Mouse (Mus musculus) B cell, adult 67 days (primary cell): Measurements from ENCODE around the gene Vwa3a. TPM values are rescaled to one million over a fixed set of nuclear protein-coding genes. Genes with fewer than 3 reads are reported as not detected.

ENCODE experiments used
- total RNA-seq, 2 experiments: library from RNA; stranded (reverse); gene quantifications; 4 replicates each; pipeline ENCODE4 v1.2.4; 2023

Gene Vwa3a
- not detected for total RNA-seq

DNA sequence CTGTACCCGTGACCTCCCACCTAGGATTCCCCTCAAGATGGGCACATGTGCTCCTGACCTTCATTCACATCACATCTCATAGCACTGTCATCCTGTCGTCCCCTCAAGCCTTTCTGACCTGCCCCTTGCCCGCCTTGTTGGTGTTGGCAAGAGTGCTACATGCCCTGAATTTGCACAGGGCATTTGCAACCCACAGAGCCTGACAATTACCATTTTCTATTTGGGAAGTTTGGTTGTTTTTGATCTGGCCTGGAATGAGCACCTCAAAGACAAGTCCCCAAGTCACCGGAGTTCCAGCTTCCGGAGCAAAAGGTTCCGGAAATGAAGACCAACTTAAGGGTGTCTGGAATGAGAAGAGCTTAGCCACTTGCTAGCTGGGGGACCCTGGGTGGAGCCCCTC, at the start of gene Vwa3a:
Gene Vwa3a (plus strand): TSS at position 301 of the 400 bp plus-strand sequence.

DNA sequence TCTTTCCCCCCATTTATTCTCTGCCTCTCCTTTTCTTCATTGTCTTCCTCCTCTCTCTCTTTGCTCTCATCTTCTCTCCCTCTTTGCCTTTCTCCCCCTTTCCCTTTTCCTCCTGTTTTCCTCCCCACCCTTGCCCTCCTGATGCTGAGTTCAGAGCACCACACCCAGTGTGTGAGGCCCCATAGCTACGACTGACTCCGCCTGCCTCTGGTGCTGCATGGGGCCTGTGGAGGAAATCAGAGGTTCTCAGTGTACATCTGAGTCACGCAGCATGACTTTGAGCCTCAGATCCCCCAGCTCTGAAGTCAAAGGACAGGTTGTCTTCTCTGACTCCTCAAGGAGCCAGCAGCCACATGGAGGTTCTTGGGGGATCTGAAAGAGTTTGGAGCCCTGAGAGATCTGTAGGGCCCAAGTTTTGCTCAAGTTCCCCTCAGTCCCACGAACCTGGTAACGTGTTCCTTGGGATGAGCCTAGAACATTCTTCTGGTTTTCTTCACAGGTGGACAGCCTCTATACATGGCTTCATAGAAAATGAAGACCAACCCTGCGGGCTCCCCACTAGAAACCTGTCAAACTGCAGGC, 72.8 kb downstream of the Vwa3a start, which contains the start of gene Gm5737:
Gene Gm5737 (plus strand): TSS at position 532 of the 582 bp plus-strand sequence.

DNA sequence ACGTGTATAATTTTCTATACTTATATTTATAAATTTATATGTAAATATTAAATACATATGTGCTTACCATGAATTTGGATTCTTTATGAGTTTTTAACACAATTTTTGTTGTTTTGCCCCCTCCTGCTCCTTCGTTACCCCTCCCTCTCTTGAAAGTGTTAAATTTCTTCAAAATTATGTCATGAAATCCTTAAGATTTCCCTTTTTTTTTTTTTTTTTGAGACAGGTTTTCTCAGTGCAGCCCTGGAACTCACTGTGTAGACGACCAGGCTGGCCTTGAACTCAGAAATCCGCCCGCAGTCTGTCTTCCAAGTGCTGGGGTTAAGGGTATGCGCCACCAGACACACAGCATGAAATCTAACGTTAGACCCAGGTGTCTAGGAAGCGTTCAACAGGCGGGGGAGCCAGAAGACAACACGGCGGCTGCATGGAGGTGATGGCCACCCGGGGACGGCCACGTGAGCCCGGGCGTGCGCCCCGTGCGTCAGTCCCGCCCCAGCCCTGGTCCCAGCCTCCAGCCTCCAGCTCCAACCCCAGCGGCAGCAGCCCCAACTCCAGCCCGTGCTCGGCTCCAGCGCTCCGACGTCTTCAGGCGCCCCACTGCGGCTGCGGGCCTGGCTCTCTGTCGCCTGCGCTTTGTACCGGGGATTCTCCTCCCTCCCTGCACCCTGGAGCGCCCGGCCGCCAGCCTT, 103.4 kb downstream of the Vwa3a start, which contains the start of gene Eef2k:
Gene Eef2k (plus strand): TSS at position 487 of the 692 bp plus-strand sequence.

Other genes with a start within 250 kb of the Vwa3a start
- gene Uqcrc2, start 104.1 kb upstream of the Vwa3a start, total RNA-seq: 10 to 100 TPM; 81.3 to 88.7 TPM
- not detected for gene Pdzd9, start 69.0 kb upstream of the Vwa3a start, total RNA-seq
- gene Mosmo, start 61.7 kb upstream of the Vwa3a start, total RNA-seq: 10 to 100 TPM; 14.4 to 22.2 TPM
- not detected for gene Gm5737, start 73.0 kb downstream of the Vwa3a start, total RNA-seq
- 10 to 100 TPM; 22.5 to 28.3 TPM for gene Eef2k, start 103.5 kb downstream of the Vwa3a start, total RNA-seq
- gene Polr3e, start 178.4 kb downstream of the Vwa3a start, total RNA-seq: 10 to 100 TPM; 39.0 to 44.5 TPM
- gene Cdr2, start 243.0 kb downstream of the Vwa3a start, total RNA-seq: 1 to 10 TPM; 4.0 to 4.1 TPM
- gene Mfsd13b, start 243.2 kb downstream of the Vwa3a start, total RNA-seq: not detected